Mouse (Mus musculus): ENCODE results near the gene Tspear. TPM values are rescaled to one million over a fixed set of nuclear protein-coding genes. Genes with fewer than 3 reads are reported as not detected.

Gene Tspear
- polyA plus RNA-seq, 1 experiment from 2014 or later: 0.43 TPM

DNA sequence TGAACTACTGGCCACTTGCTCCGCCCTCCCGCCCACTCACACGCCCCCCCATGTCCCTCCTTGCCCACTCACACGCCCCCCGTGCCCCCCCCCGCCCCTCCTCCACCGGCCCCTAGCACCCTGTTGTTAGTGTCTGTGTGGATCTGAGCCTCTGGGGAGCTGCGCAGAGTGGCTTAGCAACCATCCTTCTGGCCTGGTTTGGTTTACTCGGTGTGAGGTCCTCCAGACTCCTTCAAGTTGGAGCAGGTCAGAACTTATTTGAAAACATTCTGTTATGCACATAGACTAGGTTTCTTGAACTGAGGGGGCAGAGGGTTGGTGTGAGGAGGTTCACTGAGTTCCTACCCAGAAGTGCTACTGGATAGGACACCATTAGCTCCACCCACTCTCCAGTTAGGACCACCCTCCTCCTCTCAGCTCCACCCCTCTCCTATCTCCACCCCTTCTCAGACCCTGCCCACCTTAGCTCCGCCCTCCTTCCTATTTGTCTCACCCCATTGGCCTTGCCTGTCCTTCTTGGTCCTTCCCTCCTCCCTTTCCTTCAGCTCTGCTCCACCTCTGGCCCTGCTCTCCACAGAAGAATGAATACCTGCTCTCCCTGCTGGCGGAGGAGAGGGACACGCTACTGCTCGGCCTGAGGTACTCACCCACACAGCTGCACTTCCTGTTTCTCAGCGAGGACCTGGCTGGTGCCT, 177.8 kb downstream of the Tspear start:
- ATAC-seq (replicated peaks; ENCODE audit: low FRiP score, low read depth) (peak; percentile 94), DNase-seq (ENCODE audit: low spot score) (peak; percentile 91)
- peak overlapping the region; percentile 45 for H3K4me2 ChIP-seq (ENCODE audit: low read length)
- H3K27me3 ChIP-seq (ENCODE audit: insufficient read depth, low read length): no peaks in the 10 kb centered on the region
- no peaks in the 10 kb centered on the region for H3K4me1 ChIP-seq (replicated peaks; ENCODE audit: insufficient read depth, low read length)
- 30% methylated on average over 14 of the region's 14 CpGs for WGBS
- H3K4me3 ChIP-seq (replicated peaks; ENCODE audit: low read depth, low read length): no peak overlapping the region
- H3K27ac ChIP-seq: no peak overlapping the region
- 0 out of 2 replicates have a peak overlapping the region, but pooled peaks have one; percentile 27 for H3K9ac ChIP-seq (ENCODE audit: low read depth, low read length)
- TF ChIP-seq CTCF (IDR thresholded peaks at IDR 0.05; ENCODE audit: low read depth): peak; percentile 45
- no peaks in the 10 kb centered on the region for H3K36me3 ChIP-seq (ENCODE audit: insufficient read depth, low read length)
- H3K9me3 ChIP-seq (replicated peaks; ENCODE audit: low read length): no peaks in the 10 kb centered on the region

DNA sequence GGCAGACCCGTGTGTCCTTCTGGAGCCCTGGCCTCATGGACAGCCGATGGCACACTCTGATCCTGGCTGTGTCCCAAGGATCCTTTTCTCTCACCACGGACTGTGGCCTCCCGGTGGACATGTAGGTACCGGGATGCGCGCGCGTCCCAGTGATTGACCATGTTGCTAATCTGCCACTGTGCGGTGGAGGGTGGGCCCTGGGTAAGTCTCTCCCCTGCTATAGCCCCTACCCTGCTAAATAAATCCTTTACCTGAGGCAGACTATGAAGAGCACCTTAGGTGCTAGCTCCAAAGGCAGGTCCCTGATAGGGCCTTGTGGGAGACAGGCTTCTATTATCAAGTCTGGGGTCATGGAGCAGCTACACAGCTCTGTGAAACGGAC, 178.4 kb downstream of the Tspear start:
- H3K4me1 ChIP-seq (replicated peaks; ENCODE audit: insufficient read depth, low read length): no peaks in the 10 kb centered on the region
- DNase-seq (ENCODE audit: low spot score) (no peak), ATAC-seq (replicated peaks; ENCODE audit: low FRiP score, low read depth) (no peak)
- H3K9ac ChIP-seq (ENCODE audit: low read depth, low read length): 0 out of 2 replicates have a peak overlapping the region, but pooled peaks have one; percentile 27
- no peaks in the 10 kb centered on the region for H3K36me3 ChIP-seq (ENCODE audit: insufficient read depth, low read length)
- H3K4me3 ChIP-seq (replicated peaks; ENCODE audit: low read depth, low read length): no peak overlapping the region
- H3K9me3 ChIP-seq (replicated peaks; ENCODE audit: low read length): no peaks in the 10 kb centered on the region
- no peaks in the 10 kb centered on the region for H3K27me3 ChIP-seq (ENCODE audit: insufficient read depth, low read length)
- 37% methylated on average over 11 of the region's 11 CpGs for WGBS
- no peak overlapping the region for H3K27ac ChIP-seq
- TF ChIP-seq CTCF (IDR thresholded peaks at IDR 0.05; ENCODE audit: low read depth): no peak
- peak overlapping the region; percentile 45 for H3K4me2 ChIP-seq (ENCODE audit: low read length)

DNA sequence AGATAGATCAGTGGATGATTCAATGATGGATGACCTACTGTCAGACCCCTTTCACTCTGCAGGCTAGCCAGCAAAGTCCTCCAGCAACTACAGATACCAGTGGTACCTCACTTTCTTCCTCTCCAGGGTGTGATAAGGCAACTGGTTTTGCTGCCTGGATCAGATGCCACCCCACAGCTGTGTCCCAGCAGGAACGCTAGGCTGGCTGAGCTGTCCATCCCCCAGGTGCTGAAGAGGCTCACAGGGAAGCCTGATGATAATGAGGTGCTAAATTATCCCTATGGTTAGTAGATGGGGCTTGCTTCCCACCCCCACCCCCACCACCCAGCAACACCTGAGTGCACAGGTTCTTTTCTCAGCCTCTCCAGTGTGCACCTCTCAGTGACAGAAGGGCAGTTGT, 181.2 kb downstream of the Tspear start:
- no peak overlapping the region for H3K27ac ChIP-seq
- H3K9ac ChIP-seq (ENCODE audit: low read depth, low read length): no peak overlapping the region
- H3K27me3 ChIP-seq (ENCODE audit: insufficient read depth, low read length): no peaks in the 10 kb centered on the region
- no peaks in the 10 kb centered on the region for H3K36me3 ChIP-seq (ENCODE audit: insufficient read depth, low read length)
- ATAC-seq (replicated peaks; ENCODE audit: low FRiP score, low read depth): no peak
- H3K4me1 ChIP-seq (replicated peaks; ENCODE audit: insufficient read depth, low read length): no peaks in the 10 kb centered on the region
- H3K9me3 ChIP-seq (replicated peaks; ENCODE audit: low read length): no peaks in the 10 kb centered on the region
- no peak overlapping the region for H3K4me3 ChIP-seq (replicated peaks; ENCODE audit: low read depth, low read length)
- TF ChIP-seq CTCF (IDR thresholded peaks at IDR 0.05; ENCODE audit: low read depth): no peak
- WGBS: 6% methylated on average over 1 of the region's 1 CpGs
- H3K4me2 ChIP-seq (ENCODE audit: low read length): no peak overlapping the region
- peak; percentile 23 for DNase-seq (ENCODE audit: low spot score)

DNA sequence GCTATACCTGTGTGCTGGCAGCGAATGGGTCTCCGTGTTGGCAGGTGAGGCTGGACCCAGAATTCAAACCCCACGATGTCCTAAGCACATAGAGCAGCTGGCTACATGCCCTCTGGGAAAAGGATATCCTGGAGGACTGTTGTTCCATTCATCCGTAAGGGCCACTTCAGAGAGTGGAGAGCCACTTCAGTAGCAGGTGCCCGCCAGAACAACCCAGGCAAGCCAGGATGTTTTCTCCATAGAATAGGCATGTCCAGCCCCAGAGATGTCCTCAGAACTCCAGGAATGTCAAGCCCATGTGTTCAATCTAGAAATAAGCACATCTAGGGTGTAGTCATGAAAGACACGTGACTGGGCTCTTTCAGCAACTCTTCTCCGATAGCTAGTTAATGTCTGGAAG, 183.3 kb downstream of the Tspear start:
- no peak for TF ChIP-seq CTCF (IDR thresholded peaks at IDR 0.05; ENCODE audit: low read depth)
- 87% methylated on average over 7 of the region's 7 CpGs for WGBS
- ATAC-seq (replicated peaks; ENCODE audit: low FRiP score, low read depth) (no peak), DNase-seq (ENCODE audit: low spot score) (no peak)
- H3K27ac ChIP-seq: no peak overlapping the region
- no peaks in the 10 kb centered on the region for H3K4me1 ChIP-seq (replicated peaks; ENCODE audit: insufficient read depth, low read length)
- no peak overlapping the region for H3K9ac ChIP-seq (ENCODE audit: low read depth, low read length)
- no peak overlapping the region for H3K4me3 ChIP-seq (replicated peaks; ENCODE audit: low read depth, low read length)
- no peak overlapping the region for H3K4me2 ChIP-seq (ENCODE audit: low read length)
- no peaks in the 10 kb centered on the region for H3K36me3 ChIP-seq (ENCODE audit: insufficient read depth, low read length)
- no peaks in the 10 kb centered on the region for H3K27me3 ChIP-seq (ENCODE audit: insufficient read depth, low read length)
- H3K9me3 ChIP-seq (replicated peaks; ENCODE audit: low read length): no peaks in the 10 kb centered on the region

DNA sequence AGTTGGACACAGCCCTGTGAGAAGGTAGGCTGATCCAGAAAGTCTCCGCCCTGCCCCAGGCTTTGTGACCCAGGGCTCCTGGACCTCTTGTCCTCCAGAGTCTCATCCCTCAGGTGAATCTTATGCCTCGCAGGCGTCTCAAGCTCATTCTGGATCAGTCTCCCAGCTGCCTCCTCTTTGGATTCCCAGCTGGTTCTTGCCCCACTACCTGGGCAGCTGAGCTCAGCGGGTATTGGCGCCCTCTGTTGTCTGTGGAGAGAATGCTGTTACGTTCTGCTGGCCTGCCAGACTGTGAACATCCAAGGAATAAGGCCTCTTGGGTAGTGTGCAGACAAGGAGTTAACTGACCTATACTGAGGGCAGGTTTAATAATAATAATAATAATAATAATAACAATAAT, 192.6 kb downstream of the Tspear start:
- DNase-seq (ENCODE audit: low spot score) (no peak), ATAC-seq (replicated peaks; ENCODE audit: low FRiP score, low read depth) (no peak)
- WGBS: 62% methylated on average over 6 of the region's 6 CpGs

DNA sequence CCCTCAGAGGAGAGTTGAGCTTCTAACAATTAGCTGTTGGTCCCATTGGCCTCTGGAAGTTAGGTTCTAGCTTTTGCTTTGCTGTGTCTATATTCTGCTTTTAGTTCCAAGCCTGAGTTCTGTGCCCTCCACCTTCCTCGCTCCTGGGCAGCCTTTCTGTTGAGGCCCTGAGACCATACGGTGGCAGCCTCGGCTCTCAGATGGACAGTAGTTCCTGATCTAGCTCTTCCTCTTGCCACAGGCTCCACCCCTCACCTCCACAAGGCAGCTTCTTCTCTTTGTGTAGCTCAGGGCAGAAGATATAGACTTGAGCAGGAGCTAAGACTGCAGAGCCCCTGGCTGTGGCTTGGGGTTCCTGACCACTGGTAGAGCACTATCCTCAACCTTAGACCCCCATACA, 193.9 kb downstream of the Tspear start:
- H3K36me3 ChIP-seq (ENCODE audit: insufficient read depth, low read length): no peaks in the 10 kb centered on the region
- H3K27me3 ChIP-seq (ENCODE audit: insufficient read depth, low read length): no peaks in the 10 kb centered on the region
- no peaks in the 10 kb centered on the region for H3K4me1 ChIP-seq (replicated peaks; ENCODE audit: insufficient read depth, low read length)
- DNase-seq (ENCODE audit: low spot score): no peak
- WGBS: 76% methylated on average over 3 of the region's 3 CpGs
- no peak for TF ChIP-seq CTCF (IDR thresholded peaks at IDR 0.05; ENCODE audit: low read depth)
- H3K27ac ChIP-seq: no peak overlapping the region
- H3K4me2 ChIP-seq (ENCODE audit: low read length): no peak overlapping the region
- no peak overlapping the region for H3K9ac ChIP-seq (ENCODE audit: low read depth, low read length)
- H3K9me3 ChIP-seq (replicated peaks; ENCODE audit: low read length): no peaks in the 10 kb centered on the region
- no peak overlapping the region for H3K4me3 ChIP-seq (replicated peaks; ENCODE audit: low read depth, low read length)
- no peak for ATAC-seq (replicated peaks; ENCODE audit: low FRiP score, low read depth)

More for the DNA sequence above, 192.6 kb downstream of the Tspear start:
- peak; percentile 55 for TF ChIP-seq CTCF (IDR thresholded peaks at IDR 0.05; ENCODE audit: low read depth)
- H3K4me3 ChIP-seq (replicated peaks; ENCODE audit: low read depth, low read length): no peak overlapping the region
- H3K27ac ChIP-seq: no peak overlapping the region
- no peaks in the 10 kb centered on the region for H3K9me3 ChIP-seq (replicated peaks; ENCODE audit: low read length)
- no peak overlapping the region for H3K4me2 ChIP-seq (ENCODE audit: low read length)
- no peaks in the 10 kb centered on the region for H3K27me3 ChIP-seq (ENCODE audit: insufficient read depth, low read length)
- H3K9ac ChIP-seq (ENCODE audit: low read depth, low read length): no peak overlapping the region
- H3K36me3 ChIP-seq (ENCODE audit: insufficient read depth, low read length): no peaks in the 10 kb centered on the region
- no peaks in the 10 kb centered on the region for H3K4me1 ChIP-seq (replicated peaks; ENCODE audit: insufficient read depth, low read length)

DNA sequence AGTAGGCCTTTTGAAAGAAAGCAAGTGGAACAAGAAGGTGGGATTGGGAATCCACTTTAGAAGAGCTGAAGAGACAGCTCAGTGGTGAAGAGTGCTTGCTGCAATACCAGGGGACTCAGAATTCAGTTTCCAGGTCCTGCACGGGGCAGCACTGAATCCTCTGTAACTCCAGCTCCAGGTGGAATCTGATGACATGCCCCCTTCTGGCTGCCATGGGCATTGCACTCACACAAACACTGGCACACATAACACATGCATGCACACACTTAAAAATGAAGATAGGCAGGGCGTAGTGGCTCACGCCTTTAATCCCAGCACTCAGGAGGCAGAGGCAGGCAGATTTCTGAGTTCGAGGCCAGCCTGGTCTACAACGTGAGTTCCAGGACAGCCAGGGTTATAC, 196.2 kb downstream of the Tspear start:
- Histone ChIP-seq H3K27ac (no peak overlapping the region), H3K4me3 (replicated peaks; ENCODE audit: low read depth, low read length) (no peak overlapping the region), H3K9ac (ENCODE audit: low read depth, low read length) (no peak overlapping the region), H3K27me3 (ENCODE audit: insufficient read depth, low read length) (no peaks in the 10 kb centered on the region), H3K9me3 (replicated peaks; ENCODE audit: low read length) (no peaks in the 10 kb centered on the region), H3K36me3 (ENCODE audit: insufficient read depth, low read length) (no peaks in the 10 kb centered on the region), H3K4me2 (ENCODE audit: low read length) (no peak overlapping the region), H3K4me1 (replicated peaks; ENCODE audit: insufficient read depth, low read length) (no peaks in the 10 kb centered on the region)
- DNase-seq (ENCODE audit: low spot score) (no peak), ATAC-seq (replicated peaks; ENCODE audit: low FRiP score, low read depth) (no peak)
- TF ChIP-seq CTCF (IDR thresholded peaks at IDR 0.05; ENCODE audit: low read depth): 0 out of 2 replicates have a peak, but pooled peaks have one; percentile 18
- 87% methylated on average over 5 of the region's 5 CpGs for WGBS

Data from kidney, postnatal 0 days (tissue).